Mouse (Mus musculus): ENCODE results near the gene Tmtc2.
A peak's percentile ranks its signal among the peaks of the same experiment; 100 is the strongest.

The Tmtc2 gene

GRCm38 (mm10) chr10:105405856-105406527 is 168.3 kb downstream of the Tmtc2 start:
- no peak for DNase-seq (ENCODE audit: low spot score in 2 of 2)

- no peak for DNase-seq (ENCODE audit: low spot score in 2 of 2)
These were observed 170.3 kb downstream of the Tmtc2 start for GRCm38 (mm10) chr10:105403931-105404330.

GRCm38 (mm10) chr10:105402481-105402779 is 171.8 kb downstream of the Tmtc2 start:
- DNase-seq (ENCODE audit: low spot score in 2 of 2) = no peak

DNA sequence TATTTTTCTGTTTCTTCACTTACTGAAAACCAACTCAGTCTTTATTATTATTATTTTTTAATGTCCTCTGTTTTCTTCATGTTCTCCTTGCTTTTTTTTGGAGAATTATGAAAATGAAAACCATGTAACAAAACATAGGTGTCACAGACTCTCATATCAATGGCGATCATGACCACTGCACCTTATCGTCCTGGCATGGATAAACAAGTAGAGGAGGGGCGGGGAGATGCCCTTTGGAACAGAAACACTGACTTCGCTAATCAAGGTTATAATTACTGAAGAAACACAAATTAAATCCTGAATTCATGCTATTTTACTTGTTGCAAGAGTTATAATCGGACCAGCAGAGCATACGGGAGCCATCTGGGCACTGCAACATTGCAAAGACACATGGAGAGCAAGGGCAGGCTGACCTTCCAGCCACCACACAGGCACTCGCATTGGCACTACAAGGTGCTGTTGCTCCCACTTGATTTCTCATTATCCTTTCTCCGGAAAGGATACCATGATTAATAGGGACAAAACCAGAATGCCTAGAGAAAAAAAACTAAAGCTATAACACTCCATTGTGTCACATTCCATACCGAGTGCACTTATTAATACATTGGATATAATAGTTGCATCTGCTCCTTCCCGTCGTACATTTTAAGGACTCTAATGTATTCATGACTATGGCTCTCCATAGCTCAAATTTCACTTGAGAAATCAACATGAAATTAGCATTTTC is 172.3 kb downstream of the Tmtc2 start:
- DNase-seq (ENCODE audit: low spot score in 2 of 2) = no peak

DNA sequence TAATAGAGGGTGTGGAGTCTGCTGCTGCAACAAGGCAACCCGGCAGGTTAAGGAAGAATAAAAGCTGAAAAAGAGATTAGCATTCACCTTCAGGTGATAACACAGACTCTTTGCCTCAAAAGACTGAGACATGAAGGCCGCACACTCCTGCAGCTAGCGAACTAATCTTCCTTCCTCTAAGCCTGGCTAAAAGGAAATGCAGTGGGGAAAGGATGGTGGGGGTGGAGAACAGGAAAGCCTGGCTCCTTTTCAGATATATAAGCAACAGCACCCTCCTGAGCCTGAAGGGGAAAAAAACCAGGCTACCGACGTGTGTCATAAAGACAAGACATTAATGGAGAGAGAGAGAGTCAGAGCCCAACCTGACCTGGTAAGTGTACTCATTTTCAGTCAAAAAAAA is 174.9 kb downstream of the Tmtc2 start:
- no peak for DNase-seq (ENCODE audit: low spot score in 2 of 2)

DNA sequence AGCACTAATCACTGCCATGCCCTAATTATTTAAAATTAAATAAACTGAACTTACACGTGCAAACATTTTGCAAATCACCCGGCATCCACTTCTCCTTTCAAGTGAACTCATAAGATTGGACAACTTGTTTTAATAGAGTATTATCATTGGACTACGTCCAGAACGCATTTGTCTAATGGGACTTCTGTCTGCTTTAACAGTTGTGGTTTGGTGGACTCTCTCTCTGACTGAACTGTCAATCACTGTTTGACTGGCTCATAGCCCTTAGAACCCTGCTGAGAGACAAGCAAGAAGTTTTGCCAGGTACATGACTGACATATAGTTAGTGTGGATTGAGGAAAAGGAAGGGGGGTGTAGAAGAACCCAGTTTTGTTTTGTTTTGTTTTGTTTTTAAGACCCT is 190.2 kb downstream of the Tmtc2 start:
- DNase-seq (ENCODE audit: low spot score in 2 of 2) = no peak

DNA sequence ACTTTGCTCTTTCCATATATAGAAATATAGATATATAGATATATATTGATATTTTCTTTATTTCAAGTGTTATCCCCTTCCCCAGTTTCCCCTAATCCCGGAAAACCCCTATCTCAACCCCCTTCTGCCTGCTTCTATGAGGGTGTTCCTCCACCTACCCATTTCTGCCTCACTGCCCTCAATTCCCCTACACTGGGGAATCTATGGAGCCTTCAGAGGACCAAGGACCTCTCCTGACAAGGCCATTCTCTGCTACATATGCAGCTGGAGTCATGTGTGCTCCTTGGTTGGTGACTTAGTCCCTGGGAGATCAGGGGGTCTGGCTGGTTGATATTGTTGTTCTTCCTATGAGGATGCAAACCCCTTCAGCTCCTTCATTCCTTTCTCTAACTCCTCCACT is 192.5 kb downstream of the Tmtc2 start:
- DNase-seq (ENCODE audit: low spot score in 2 of 2) = no peak

GRCm38 (mm10) chr10:105381202-105381601 is 193.0 kb downstream of the Tmtc2 start:
- DNase-seq (ENCODE audit: low spot score in 2 of 2) = no peak

DNA sequence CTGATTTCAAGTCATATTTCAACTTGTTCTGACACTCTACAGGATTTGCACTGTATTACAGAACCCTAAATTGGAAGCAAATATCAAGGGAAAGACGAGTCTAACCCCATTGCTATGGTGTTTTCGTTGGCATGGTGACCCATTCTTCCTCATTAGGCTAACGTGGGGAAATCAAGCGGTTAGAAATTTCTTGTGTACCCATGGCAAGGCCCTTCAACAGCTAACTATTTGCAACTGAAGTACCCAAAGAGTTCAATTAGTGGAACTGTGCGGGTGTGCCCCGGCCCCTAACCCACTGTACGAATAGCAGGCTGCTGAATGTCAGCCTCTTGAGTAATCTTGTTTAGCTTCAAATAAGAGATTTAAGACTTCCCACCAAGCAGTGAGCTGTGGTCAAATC is 193.7 kb downstream of the Tmtc2 start:
- DNase-seq (ENCODE audit: low spot score in 2 of 2) = no peak

GRCm38 (mm10) chr10:105377711-105378110 is 196.5 kb downstream of the Tmtc2 start:
- no peak for DNase-seq (ENCODE audit: low spot score in 2 of 2)

DNA sequence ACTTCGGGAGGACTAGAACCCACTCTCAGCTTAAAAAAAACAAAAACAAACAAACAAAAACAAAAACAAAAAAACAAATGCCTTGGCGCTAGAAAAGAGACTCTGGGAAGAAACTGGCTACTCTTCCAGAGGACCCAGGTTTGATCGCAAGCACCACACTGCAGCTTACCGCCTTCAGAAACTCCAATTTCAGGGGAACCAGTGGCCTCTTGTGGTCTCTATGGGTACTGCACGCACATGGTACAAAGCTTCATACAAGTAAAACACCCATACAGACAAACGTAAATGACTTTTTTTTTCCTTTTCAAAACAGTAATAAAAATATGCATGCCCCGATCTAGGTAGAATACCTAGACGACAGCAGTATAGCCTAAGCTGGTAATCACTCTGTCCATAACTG is 201.0 kb downstream of the Tmtc2 start:
- peak in 1 of 2 experiments; percentile 15 for DNase-seq (ENCODE audit: low spot score in 2 of 2)

DNA sequence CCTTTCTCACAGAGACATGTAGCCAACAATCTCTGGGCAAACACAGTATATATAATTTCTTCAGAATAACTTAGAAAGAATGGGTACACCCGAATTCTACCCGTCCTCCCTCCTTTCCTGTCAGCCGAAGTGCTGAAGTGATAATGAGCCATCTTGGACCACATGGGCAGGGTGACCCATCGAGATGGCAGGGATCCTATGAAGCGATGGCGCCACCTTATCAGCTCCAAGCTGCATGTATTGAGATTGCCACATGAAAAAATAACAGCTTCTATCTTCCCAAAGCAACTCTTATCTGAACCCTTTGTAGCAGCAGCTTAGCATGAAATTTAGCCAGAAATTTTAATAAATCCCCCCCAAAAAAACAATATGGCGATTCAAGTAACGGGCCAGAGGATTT is 206.0 kb downstream of the Tmtc2 start:
- DNase-seq (ENCODE audit: low spot score in 2 of 2) = no peak

- no peak for DNase-seq (ENCODE audit: low spot score in 2 of 2)
These were observed 209.8 kb downstream of the Tmtc2 start for GRCm38 (mm10) chr10:105364480-105364879.

DNA sequence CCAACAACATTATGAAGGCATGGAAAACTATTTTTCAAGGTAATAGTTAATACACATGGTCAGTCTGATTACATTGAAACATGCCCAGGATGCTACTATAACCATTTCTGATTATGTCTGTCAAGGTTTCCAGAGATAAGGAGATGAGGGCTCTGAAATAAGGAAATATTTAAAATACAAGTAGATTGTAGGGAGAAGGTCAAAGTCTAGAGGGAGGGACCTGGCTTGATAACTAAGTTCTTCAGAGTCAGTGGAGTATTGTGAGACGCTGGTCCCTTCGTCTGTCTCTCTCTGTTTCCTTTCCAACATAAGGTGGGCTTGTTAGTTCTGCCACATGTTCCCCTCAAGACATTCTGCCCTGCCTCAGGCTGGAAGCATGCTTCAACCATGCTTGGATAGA is 223.9 kb downstream of the Tmtc2 start:
- no peak for DNase-seq (ENCODE audit: low spot score in 2 of 2)

DNA sequence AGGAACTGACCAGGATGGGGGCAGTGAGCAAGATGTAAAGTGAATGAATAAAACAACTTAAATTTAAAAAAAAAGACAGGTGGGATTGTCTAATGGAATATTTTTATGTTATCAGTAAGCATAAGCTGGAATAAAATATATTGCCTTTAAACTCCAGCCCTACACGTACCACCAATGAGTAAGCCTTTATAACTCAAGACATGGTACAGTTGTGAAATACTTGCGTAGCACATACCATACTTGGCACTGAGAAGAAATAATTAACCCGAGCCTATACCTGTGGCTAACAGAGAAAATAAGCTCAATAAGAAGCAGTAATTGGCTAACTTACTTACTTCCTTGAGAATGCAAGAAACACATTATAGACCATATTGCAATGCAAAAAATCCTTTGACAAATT is 228.3 kb downstream of the Tmtc2 start:
- DNase-seq (ENCODE audit: low spot score in 2 of 2) = no peak

GRCm38 (mm10) chr10:105332856-105333255 is 241.4 kb downstream of the Tmtc2 start:
- DNase-seq (ENCODE audit: low spot score in 2 of 2) = no peak

DNA sequence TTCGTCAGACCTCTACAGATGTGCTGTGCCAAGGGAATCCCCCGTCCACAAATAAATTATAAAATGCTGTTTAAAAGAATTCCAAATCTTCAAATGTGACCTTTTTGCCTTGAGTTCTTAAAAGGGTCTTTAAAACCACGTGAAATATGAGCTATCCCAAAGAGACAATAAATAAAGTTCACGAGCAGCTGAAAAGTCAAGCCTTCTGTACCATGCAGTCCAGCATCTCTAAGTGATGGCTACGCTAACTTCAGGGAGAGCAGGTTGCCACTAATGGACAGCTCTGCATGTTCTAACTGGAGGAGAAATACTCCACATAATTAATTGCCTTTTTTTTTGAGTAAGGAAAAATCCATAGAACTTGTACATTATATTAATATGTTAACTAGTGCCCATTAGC is 243.9 kb downstream of the Tmtc2 start:
- no peak for DNase-seq (ENCODE audit: low spot score in 2 of 2)

- no peak for DNase-seq (ENCODE audit: low spot score in 2 of 2)
These were observed 250.5 kb downstream of the Tmtc2 start for GRCm38 (mm10) chr10:105323646-105324192.

DNA sequence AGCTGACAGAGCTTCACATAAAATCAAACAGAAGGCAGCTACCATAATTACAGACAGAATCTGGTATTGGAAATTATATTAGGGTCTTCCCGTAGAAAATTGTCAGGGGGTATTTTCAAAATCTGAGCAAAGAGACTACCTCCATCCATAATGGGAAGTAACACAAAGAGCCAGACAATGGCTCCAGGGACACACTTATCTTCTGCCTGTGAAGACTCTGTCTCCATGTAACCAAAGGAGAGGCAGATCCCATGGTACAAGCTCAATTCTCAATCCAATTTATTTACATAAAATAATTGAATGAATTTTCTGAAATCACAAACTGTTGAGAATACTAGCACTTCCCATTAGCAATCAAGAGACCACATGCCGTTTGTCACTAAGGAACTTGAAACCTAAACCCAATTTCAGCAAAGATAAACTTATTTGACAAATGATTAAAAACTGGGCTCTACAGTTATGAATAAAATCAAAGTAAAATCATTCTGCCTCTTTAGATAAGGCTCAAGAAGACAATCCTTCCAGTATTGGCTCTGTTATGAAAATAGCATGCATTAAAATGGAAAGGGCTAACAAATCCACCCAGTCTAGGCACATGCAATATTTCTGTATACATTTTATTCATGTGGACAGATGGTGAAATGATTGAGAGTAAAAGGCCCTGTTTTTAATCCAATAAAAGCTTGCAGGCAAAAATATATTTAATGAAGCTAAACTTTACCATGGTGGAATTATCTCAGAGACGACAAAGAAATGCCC is 254.8 kb downstream of the Tmtc2 start:
- no peak for DNase-seq (ENCODE audit: low spot score in 2 of 2)

DNA sequence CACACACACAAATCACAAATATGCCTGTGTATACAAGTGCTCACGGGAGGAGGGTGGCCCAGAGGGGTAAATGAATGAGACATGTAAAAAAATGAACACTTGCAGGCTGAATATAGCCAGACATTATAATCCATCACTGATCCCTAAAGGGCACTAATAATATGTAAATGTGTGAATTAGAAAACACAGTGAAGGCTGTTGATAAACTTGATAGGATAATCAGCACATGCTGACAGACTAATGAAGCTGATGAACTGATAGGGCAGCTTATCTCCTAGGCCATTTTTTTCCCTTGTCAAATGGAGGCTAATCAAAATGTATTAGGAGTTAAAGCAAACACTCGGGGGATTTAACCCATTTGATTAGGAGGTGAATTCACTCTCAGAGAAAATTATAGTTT is 255.4 kb downstream of the Tmtc2 start:
- no peak for DNase-seq (ENCODE audit: low spot score in 2 of 2)

GRCm38 (mm10) chr10:105312986-105313385 is 261.3 kb downstream of the Tmtc2 start:
- no peak for DNase-seq (ENCODE audit: low spot score in 2 of 2)

GRCm38 (mm10) chr10:105297560-105297959 is 276.7 kb downstream of the Tmtc2 start:
- DNase-seq (ENCODE audit: low spot score in 2 of 2) = no peak

DNA sequence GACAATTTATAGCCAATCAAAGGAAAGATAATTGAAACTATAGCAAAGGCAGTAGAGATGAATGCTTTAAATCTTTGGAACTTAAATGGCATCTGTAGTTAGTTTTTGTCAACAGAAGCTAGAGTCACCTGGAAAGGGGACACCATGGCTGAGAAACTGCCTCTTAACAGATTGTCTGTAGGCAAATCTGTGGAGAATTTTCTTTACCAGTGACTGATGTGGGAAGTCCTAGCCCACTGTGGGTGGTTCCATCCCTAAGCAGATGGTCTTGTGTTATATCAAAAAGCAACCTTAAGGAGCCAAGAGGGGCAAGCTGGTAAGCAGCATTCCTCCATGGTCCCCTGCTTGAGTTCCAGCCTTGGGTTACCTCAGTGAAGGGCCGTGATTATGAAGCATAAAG is 281.3 kb downstream of the Tmtc2 start:
- no peak for DNase-seq (ENCODE audit: low spot score in 2 of 2)

Measured in spleen, postnatal 10 days (tissue).